Mouse (Mus musculus) liver, embryonic 12.5 days (tissue): ENCODE data around the gene Lonp2. TPM values are rescaled to one million over a fixed set of nuclear protein-coding genes. Genes with fewer than 3 reads are reported as not detected.

Experiments
- ATAC-seq: fragments of 200-750 bp; cut with Nextera tagmentation; 2 replicates; pipeline ENCODE4 v1.8.0; 2017; ENCODE audit warnings: moderate number of reproducible peaks, mild to moderate bottlenecking, moderate library complexity
- H3K27ac ChIP-seq: fragments of 300-500 bp; sonication (generic); 2 replicates; pipeline ENCODE4 v1.5.1; 2016; ENCODE audit warnings: mild to moderate bottlenecking
- H3K27me3 ChIP-seq: fragments of 300-500 bp; sonication (generic); replicated peaks from 2 replicates; pipeline ENCODE4 v1.6.1; 2016; ENCODE audit warnings: mild to moderate bottlenecking, moderate library complexity
- H3K36me3 ChIP-seq: fragments of 300-500 bp; sonication (generic); 2 replicates; pipeline ENCODE4 v1.6.1; 2016; ENCODE audit warnings: mild to moderate bottlenecking, moderate library complexity
- H3K4me1 ChIP-seq: fragments of 300-500 bp; sonication (generic); 2 replicates; pipeline ENCODE4 v1.6.1; 2016
- H3K4me2 ChIP-seq: fragments of 300-500 bp; sonication (generic); 2 replicates; pipeline ENCODE4 v1.6.1; 2016; ENCODE audit warnings: mild to moderate bottlenecking, moderate library complexity
- H3K4me3 ChIP-seq: fragments of 300-500 bp; sonication (generic); 2 replicates; pipeline ENCODE4 v1.5.1; 2016; ENCODE audit warnings: mild to moderate bottlenecking, moderate library complexity
- H3K9ac ChIP-seq: fragments of 300-500 bp; sonication (generic); 2 replicates; pipeline ENCODE4 v1.6.1; 2016; ENCODE audit warnings: mild to moderate bottlenecking, moderate library complexity
- H3K9me3 ChIP-seq: fragments of 300-500 bp; sonication (generic); replicated peaks from 2 replicates; pipeline ENCODE4 v1.6.1; 2016; ENCODE audit warnings: mild to moderate bottlenecking, moderate library complexity
- WGBS: fragments of 180-500 bp; shearing (Covaris S2); methylation state at CpG from one replicate; pipeline ENCODE4 v1.1.7; 2016; ENCODE audit not compliant: insufficient replicate concordance; 5-methylcytosine and 5-hydroxymethylcytosine counted together
- polyA plus RNA-seq: library from polyadenylated mRNA; unstranded; fragments of >200 nt; fragmentation: Nextera tagmentation; extraction: Ambion mirVana; gene quantifications from 2 replicates; pipeline ENCODE4 v1.2.1, GENCODE M21; 2016

Gene Lonp2
- polyA plus RNA-seq, 1 experiment from 2014 or later: 40.1 TPM

GRCm38 (mm10) chr8:86692107-86692506 lies 68.3 kb downstream of the Lonp2 start:
- WGBS: 69% methylated on average over 1 of the region's 1 CpGs
- peaks cover 14% of the 10 kb centered on the region for H3K4me1 ChIP-seq
- peaks cover 25% of the 10 kb centered on the region; the same call in 1 of the 2 replicates for H3K36me3 ChIP-seq
- no peaks in the 10 kb centered on the region for H3K9me3 ChIP-seq
- no peak overlapping the region for H3K4me3 ChIP-seq
- H3K9ac ChIP-seq: no peak overlapping the region
- H3K27ac ChIP-seq: no peak overlapping the region
- H3K27me3 ChIP-seq: no peaks in the 10 kb centered on the region
- ATAC-seq: no peak
- no peak overlapping the region for H3K4me2 ChIP-seq

GRCm38 (mm10) chr8:86694011-86694410 lies 70.2 kb downstream of the Lonp2 start:
- Histone ChIP-seq H3K27ac (no peak overlapping the region), H3K4me1 (peaks cover 14% of the 10 kb centered on the region), H3K36me3 (peaks cover 17% of the 10 kb centered on the region; the same call in 1 of the 2 replicates), H3K9me3 (no peaks in the 10 kb centered on the region), H3K4me2 (no peak overlapping the region), H3K4me3 (no peak overlapping the region), H3K9ac (no peak overlapping the region), H3K27me3 (no peaks in the 10 kb centered on the region)
- 0 out of 2 replicates have a peak, but pooled peaks have one; percentile 44 for ATAC-seq
- 37% methylated on average over 1 of the region's 1 CpGs for WGBS

GRCm38 (mm10) chr8:86695703-86696102 lies 71.9 kb downstream of the Lonp2 start:
- Histone ChIP-seq H3K4me2 (no peak overlapping the region), H3K27me3 (no peaks in the 10 kb centered on the region), H3K4me1 (peaks cover 14% of the 10 kb centered on the region), H3K4me3 (no peak overlapping the region), H3K9me3 (no peaks in the 10 kb centered on the region), H3K27ac (no peak overlapping the region), H3K36me3 (peaks cover 15% of the 10 kb centered on the region; the same call in 1 of the 2 replicates), H3K9ac (no peak overlapping the region)
- 0 out of 2 replicates have a peak, but pooled peaks have one; percentile 49 for ATAC-seq
- WGBS: 66% methylated on average over 2 of the region's 2 CpGs

GRCm38 (mm10) chr8:86698811-86699421 lies 75.1 kb downstream of the Lonp2 start:
- ATAC-seq: no peak
- no peaks in the 10 kb centered on the region for H3K27me3 ChIP-seq
- H3K36me3 ChIP-seq: peaks cover 9% of the 10 kb centered on the region; the same call in 1 of the 2 replicates
- peaks cover 27% of the 10 kb centered on the region for H3K4me1 ChIP-seq
- H3K9ac ChIP-seq: no peak overlapping the region
- 79% methylated on average over 1 of the region's 1 CpGs for WGBS
- H3K27ac ChIP-seq: no peak overlapping the region
- H3K4me2 ChIP-seq: no peak overlapping the region
- no peaks in the 10 kb centered on the region for H3K9me3 ChIP-seq
- H3K4me3 ChIP-seq: no peak overlapping the region

GRCm38 (mm10) chr8:86699471-86699870 lies 75.6 kb downstream of the Lonp2 start:
- no peak overlapping the region for H3K4me2 ChIP-seq
- WGBS: 80% methylated on average over 12 of the region's 12 CpGs
- H3K9ac ChIP-seq: no peak overlapping the region
- H3K27me3 ChIP-seq: no peaks in the 10 kb centered on the region
- H3K4me3 ChIP-seq: no peak overlapping the region
- H3K36me3 ChIP-seq: peaks cover 9% of the 10 kb centered on the region; the same call in 1 of the 2 replicates
- no peak overlapping the region for H3K27ac ChIP-seq
- peaks cover 21% of the 10 kb centered on the region for H3K4me1 ChIP-seq
- no peak for ATAC-seq
- no peaks in the 10 kb centered on the region for H3K9me3 ChIP-seq

GRCm38 (mm10) chr8:86702453-86702852 lies 78.6 kb downstream of the Lonp2 start:
- H3K4me3 ChIP-seq: no peak overlapping the region
- H3K4me1 ChIP-seq: peaks cover 33% of the 10 kb centered on the region
- 45% methylated on average over 3 of the region's 3 CpGs for WGBS
- H3K27me3 ChIP-seq: no peaks in the 10 kb centered on the region
- H3K36me3 ChIP-seq: peaks cover 18% of the 10 kb centered on the region; the same call in 1 of the 2 replicates
- H3K9me3 ChIP-seq: no peaks in the 10 kb centered on the region
- H3K4me2 ChIP-seq: no peak overlapping the region
- no peak overlapping the region for H3K9ac ChIP-seq
- ATAC-seq: peak; percentile 78
- peak overlapping the region; percentile 63; the same call in 1 of the 2 replicates for H3K27ac ChIP-seq

- Histone ChIP-seq H3K4me3 (no peak overlapping the region), H3K4me2 (no peak overlapping the region), H3K9ac (no peak overlapping the region), H3K9me3 (no peaks in the 10 kb centered on the region), H3K4me1 (peaks cover 53% of the 10 kb centered on the region), H3K27me3 (no peaks in the 10 kb centered on the region), H3K27ac (no peak overlapping the region), H3K36me3 (peaks cover 28% of the 10 kb centered on the region)
- no peak for ATAC-seq
- WGBS: 66% methylated on average over 3 of the region's 3 CpGs
These were observed 81.5 kb downstream of the Lonp2 start for GRCm38 (mm10) chr8:86705317-86705716.

- ATAC-seq: no peak
- 0 out of 2 replicates have a peak overlapping the region, but pooled peaks have one; percentile 2 for H3K9ac ChIP-seq
- no peaks in the 10 kb centered on the region for H3K27me3 ChIP-seq
- H3K4me1 ChIP-seq: peaks cover 56% of the 10 kb centered on the region
- H3K4me3 ChIP-seq: no peak overlapping the region
- WGBS: 57% methylated on average over 5 of the region's 5 CpGs
- peak overlapping the region; percentile 31 for H3K27ac ChIP-seq
- 0 out of 2 replicates have a peak overlapping the region, but pooled peaks have one; percentile 2 for H3K4me2 ChIP-seq
- no peaks in the 10 kb centered on the region for H3K9me3 ChIP-seq
- peaks cover 39% of the 10 kb centered on the region for H3K36me3 ChIP-seq
These were observed 82.9 kb downstream of the Lonp2 start for GRCm38 (mm10) chr8:86706756-86707155.

GRCm38 (mm10) chr8:86707873-86708272 lies 84.0 kb downstream of the Lonp2 start:
- H3K9ac ChIP-seq: peak overlapping the region; percentile 14; the same call in 1 of the 2 replicates
- H3K4me1 ChIP-seq: peaks cover 52% of the 10 kb centered on the region
- H3K27ac ChIP-seq: peak overlapping the region; percentile 78
- ATAC-seq: peak; percentile 82
- peak overlapping the region; percentile 47 for H3K4me2 ChIP-seq
- WGBS: 13% methylated on average over 4 of the region's 4 CpGs
- H3K36me3 ChIP-seq: peaks cover 44% of the 10 kb centered on the region
- no peaks in the 10 kb centered on the region for H3K27me3 ChIP-seq
- H3K4me3 ChIP-seq: no peak overlapping the region
- H3K9me3 ChIP-seq: no peaks in the 10 kb centered on the region

- Histone ChIP-seq H3K4me2 (no peak overlapping the region), H3K4me3 (no peak overlapping the region), H3K36me3 (peaks cover 61% of the 10 kb centered on the region), H3K9ac (no peak overlapping the region), H3K27me3 (no peaks in the 10 kb centered on the region), H3K27ac (peak overlapping the region; percentile 43), H3K4me1 (peaks cover 36% of the 10 kb centered on the region), H3K9me3 (no peaks in the 10 kb centered on the region)
- ATAC-seq: peak; percentile 75
- WGBS: 58% methylated on average over 3 of the region's 3 CpGs
These were observed 88.8 kb downstream of the Lonp2 start for GRCm38 (mm10) chr8:86712594-86712993.

- no peak overlapping the region; the same call in 1 of the 2 replicates for H3K27ac ChIP-seq
These were observed 89.8 kb downstream of the Lonp2 start for GRCm38 (mm10) chr8:86713407-86714188.

More at GRCm38 (mm10) chr8:86713407-86714188, 89.8 kb downstream of the Lonp2 start:
- WGBS: 86% methylated on average over 14 of the region's 14 CpGs
- H3K9me3 ChIP-seq: no peaks in the 10 kb centered on the region
- no peak for ATAC-seq
- no peak overlapping the region for H3K9ac ChIP-seq
- H3K4me3 ChIP-seq: no peak overlapping the region
- H3K27me3 ChIP-seq: no peaks in the 10 kb centered on the region
- peaks cover 70% of the 10 kb centered on the region for H3K36me3 ChIP-seq
- H3K4me2 ChIP-seq: no peak overlapping the region
- peaks cover 26% of the 10 kb centered on the region for H3K4me1 ChIP-seq
